Mouse (Mus musculus) G1E (cell line): ENCODE results near the gene Cmc1.

Experiments
- CTCF ChIP-seq: IDR thresholded peaks from 2 replicates; pipeline ENCODE4 v1.5.1; 2012; ENCODE audit warnings: low read depth, low read length, inconsistent platforms, mixed read lengths
- GATA1 ChIP-seq: IDR thresholded peaks from 2 replicates; pipeline ENCODE4 v1.6.1; 2012; ENCODE audit warnings: borderline replicate concordance, low read length, inconsistent platforms, mixed read lengths
- GATA2 ChIP-seq: IDR thresholded peaks from 2 replicates; pipeline ENCODE4 v1.6.1; 2012; ENCODE audit warnings: low read depth, low read length, inconsistent platforms, borderline replicate concordance
- POLR2AphosphoS5 ChIP-seq: IDR thresholded peaks from 2 replicates; pipeline ENCODE4 v1.6.1; 2012; ENCODE audit warnings: low read depth, low read length, inconsistent platforms; ENCODE audit not compliant: insufficient replicate concordance
- TAL1 ChIP-seq: conservative IDR thresholded peaks from 2 replicates; pipeline ENCODE4 v1.6.1; 2012; ENCODE audit warnings: low read depth, low read length, inconsistent platforms, mixed read lengths

DNA sequence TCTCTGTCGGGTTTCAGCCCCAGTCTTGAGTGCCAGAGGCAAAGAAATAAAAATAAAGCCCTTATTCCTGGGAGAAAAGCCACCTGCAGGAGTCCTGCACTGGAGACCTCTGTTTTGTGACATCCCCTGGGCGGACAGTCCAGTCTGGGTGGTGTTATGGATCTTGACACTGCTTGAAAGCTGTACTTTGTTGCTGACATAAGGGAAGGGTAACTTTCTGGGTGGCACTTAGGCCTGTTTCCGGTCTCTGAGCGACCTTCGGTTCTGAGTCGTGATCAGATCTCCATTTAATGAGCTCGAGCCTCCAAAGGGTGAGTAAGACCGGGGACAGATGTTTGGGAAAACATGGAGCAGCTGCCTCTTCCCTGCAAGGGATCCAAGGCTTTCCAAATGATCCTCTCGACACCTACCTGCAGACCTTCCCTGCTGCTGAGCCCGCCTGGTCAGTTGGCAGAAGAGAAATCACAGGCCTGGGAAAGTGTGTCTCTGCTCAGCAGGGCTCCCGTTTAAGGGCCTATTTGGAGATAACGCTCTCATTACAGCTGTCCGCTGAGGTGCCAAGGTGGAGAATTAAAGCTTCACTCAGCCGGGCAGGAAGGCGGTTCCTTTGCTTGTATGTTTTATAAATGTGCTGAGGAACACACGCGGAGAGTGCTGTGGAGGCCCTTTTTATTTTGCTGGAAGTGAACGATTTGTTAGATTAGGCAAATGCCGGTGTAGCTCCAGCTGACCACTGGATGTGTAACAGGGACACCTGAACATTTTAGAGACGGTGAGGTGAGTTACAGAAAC is 648 bp upstream of the Cmc1 start:
- no peak for TF ChIP-seq CTCF
- TF ChIP-seq GATA1 = no peak
- no peak for TF ChIP-seq POLR2AphosphoS5
- TF ChIP-seq TAL1 = no peak
- TF ChIP-seq GATA2 = no peak
